Mouse (Mus musculus): ENCODE measurements around the gene Pms2. TPM values are rescaled to one million over a fixed set of nuclear protein-coding genes. Genes with fewer than 3 reads are reported as not detected.

The Pms2 gene
- polyA plus RNA-seq, 1 experiment from 2014 or later: 24.2 TPM

GRCm38 (mm10) chr5:143933414-143933813 is 23.6 kb downstream of the Pms2 start:
- no peak overlapping the region for H3K27ac ChIP-seq (ENCODE audit: poor library complexity, severe bottlenecking)
- H3K9ac ChIP-seq: no peak overlapping the region
- H3K27me3 ChIP-seq (replicated peaks): no peaks in the 10 kb centered on the region
- H3K36me3 ChIP-seq: peaks cover 40% of the 10 kb centered on the region
- no peak overlapping the region for H3K4me3 ChIP-seq
- no peaks in the 10 kb centered on the region for H3K9me3 ChIP-seq (replicated peaks)
- 83% methylated on average over 11 of the region's 11 CpGs for WGBS
- no peak overlapping the region for H3K4me2 ChIP-seq
- no peak for ATAC-seq (ENCODE audit: insufficient number of reproducible peaks, low FRiP score)
- H3K4me1 ChIP-seq (replicated peaks): 0 out of 2 replicates have a peak, but pooled peaks cover 8% of the 10 kb centered on the region

- H3K36me3 ChIP-seq: peaks cover 35% of the 10 kb centered on the region
- H3K27ac ChIP-seq (ENCODE audit: poor library complexity, severe bottlenecking): no peak overlapping the region
- no peak for ATAC-seq (ENCODE audit: insufficient number of reproducible peaks, low FRiP score)
- H3K9me3 ChIP-seq (replicated peaks): no peaks in the 10 kb centered on the region
- no peak overlapping the region for H3K4me2 ChIP-seq
- 76% methylated on average over 1 of the region's 1 CpGs for WGBS
- H3K4me3 ChIP-seq: no peak overlapping the region
- no peak overlapping the region for H3K9ac ChIP-seq
- no peaks in the 10 kb centered on the region for H3K27me3 ChIP-seq (replicated peaks)
- 0 out of 2 replicates have a peak, but pooled peaks cover 8% of the 10 kb centered on the region for H3K4me1 ChIP-seq (replicated peaks)
Observed at GRCm38 (mm10) chr5:143933875-143934274, 24.1 kb downstream of the Pms2 start.

GRCm38 (mm10) chr5:143936156-143936555 is 26.4 kb downstream of the Pms2 start:
- 0 out of 2 replicates have a peak, but pooled peaks cover 8% of the 10 kb centered on the region for H3K4me1 ChIP-seq (replicated peaks)
- no peak overlapping the region for H3K9ac ChIP-seq
- H3K27ac ChIP-seq (ENCODE audit: poor library complexity, severe bottlenecking): no peak overlapping the region
- H3K4me3 ChIP-seq: no peak overlapping the region
- ATAC-seq (ENCODE audit: insufficient number of reproducible peaks, low FRiP score): no peak
- 0 out of 2 replicates have a peak, but pooled peaks cover 3% of the 10 kb centered on the region for H3K9me3 ChIP-seq (replicated peaks)
- no peak overlapping the region for H3K4me2 ChIP-seq
- H3K36me3 ChIP-seq: peaks cover 14% of the 10 kb centered on the region
- H3K27me3 ChIP-seq (replicated peaks): no peaks in the 10 kb centered on the region
- 71% methylated on average over 9 of the region's 9 CpGs for WGBS

GRCm38 (mm10) chr5:143941588-143941987 is 31.8 kb downstream of the Pms2 start:
- no peak overlapping the region for H3K4me2 ChIP-seq
- H3K9me3 ChIP-seq (replicated peaks): peaks cover 9% of the 10 kb centered on the region
- no peak overlapping the region for H3K27ac ChIP-seq (ENCODE audit: poor library complexity, severe bottlenecking)
- no peaks in the 10 kb centered on the region for H3K36me3 ChIP-seq
- H3K27me3 ChIP-seq (replicated peaks): no peaks in the 10 kb centered on the region
- H3K4me3 ChIP-seq: no peak overlapping the region
- no peak overlapping the region for H3K9ac ChIP-seq
- ATAC-seq (ENCODE audit: insufficient number of reproducible peaks, low FRiP score): no peak
- WGBS: 12% methylated on average over 10 of the region's 10 CpGs
- H3K4me1 ChIP-seq (replicated peaks): 0 out of 2 replicates have a peak, but pooled peaks cover 3% of the 10 kb centered on the region

- ATAC-seq (ENCODE audit: insufficient number of reproducible peaks, low FRiP score): no peak
- WGBS: 78% methylated on average over 14 of the region's 14 CpGs
- no peaks in the 10 kb centered on the region for H3K4me1 ChIP-seq (replicated peaks)
- peaks cover 9% of the 10 kb centered on the region for H3K9me3 ChIP-seq (replicated peaks)
- H3K27me3 ChIP-seq (replicated peaks): no peaks in the 10 kb centered on the region
- H3K27ac ChIP-seq (ENCODE audit: poor library complexity, severe bottlenecking): no peak overlapping the region
- no peak overlapping the region for H3K9ac ChIP-seq
- no peak overlapping the region for H3K4me3 ChIP-seq
- H3K36me3 ChIP-seq: no peaks in the 10 kb centered on the region
- H3K4me2 ChIP-seq: no peak overlapping the region
Observed at GRCm38 (mm10) chr5:143943231-143944125, 33.7 kb downstream of the Pms2 start.

- Histone ChIP-seq H3K4me3 (no peak overlapping the region), H3K9me3 (replicated peaks) (peaks cover 6% of the 10 kb centered on the region), H3K27me3 (replicated peaks) (no peaks in the 10 kb centered on the region), H3K4me2 (no peak overlapping the region), H3K9ac (no peak overlapping the region), H3K36me3 (no peaks in the 10 kb centered on the region), H3K27ac (ENCODE audit: poor library complexity, severe bottlenecking) (no peak overlapping the region), H3K4me1 (replicated peaks) (no peaks in the 10 kb centered on the region)
- 79% methylated on average over 12 of the region's 12 CpGs for WGBS
- no peak for ATAC-seq (ENCODE audit: insufficient number of reproducible peaks, low FRiP score)
Observed at GRCm38 (mm10) chr5:143948361-143948760, 38.6 kb downstream of the Pms2 start.

GRCm38 (mm10) chr5:143950016-143950415 is 40.3 kb downstream of the Pms2 start:
- H3K9ac ChIP-seq: no peak overlapping the region
- no peaks in the 10 kb centered on the region for H3K36me3 ChIP-seq
- no peak overlapping the region for H3K4me3 ChIP-seq
- H3K27ac ChIP-seq (ENCODE audit: poor library complexity, severe bottlenecking): no peak overlapping the region
- peaks cover 2% of the 10 kb centered on the region for H3K9me3 ChIP-seq (replicated peaks)
- no peak for ATAC-seq (ENCODE audit: insufficient number of reproducible peaks, low FRiP score)
- 42% methylated on average over 5 of the region's 5 CpGs for WGBS
- no peak overlapping the region for H3K4me2 ChIP-seq
- no peaks in the 10 kb centered on the region for H3K4me1 ChIP-seq (replicated peaks)
- H3K27me3 ChIP-seq (replicated peaks): no peaks in the 10 kb centered on the region

DNA sequence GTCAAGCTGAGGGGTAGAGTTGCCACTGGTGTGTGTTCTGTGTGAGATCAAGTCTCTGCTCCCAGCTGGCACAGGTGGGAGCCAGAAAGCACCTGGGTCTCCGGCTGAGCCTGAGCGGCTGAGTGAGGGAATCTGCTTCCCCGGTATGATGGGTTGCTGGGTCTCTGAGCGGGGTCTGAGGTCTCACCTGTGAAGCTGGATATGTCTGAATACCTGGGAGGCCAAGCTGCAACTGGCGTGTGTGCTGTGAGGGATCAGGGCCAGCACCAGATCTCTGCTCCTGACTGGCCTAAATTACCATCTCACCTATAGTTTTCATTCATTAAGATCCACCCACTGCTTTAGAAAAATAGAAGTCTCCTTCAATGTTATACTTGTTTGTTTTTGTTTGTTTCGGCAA is 47.3 kb downstream of the Pms2 start:
- H3K27me3 ChIP-seq (replicated peaks): no peaks in the 10 kb centered on the region
- H3K4me1 ChIP-seq (replicated peaks): no peaks in the 10 kb centered on the region
- H3K4me2 ChIP-seq: no peak overlapping the region
- no peak overlapping the region for H3K4me3 ChIP-seq
- H3K27ac ChIP-seq (ENCODE audit: poor library complexity, severe bottlenecking): no peak overlapping the region
- peaks cover 10% of the 10 kb centered on the region for H3K9me3 ChIP-seq (replicated peaks)
- no peak for ATAC-seq (ENCODE audit: insufficient number of reproducible peaks, low FRiP score)
- no peaks in the 10 kb centered on the region for H3K36me3 ChIP-seq
- WGBS: 89% methylated on average over 6 of the region's 6 CpGs
- H3K9ac ChIP-seq: no peak overlapping the region

- H3K4me2 ChIP-seq: no peak overlapping the region
- no peaks in the 10 kb centered on the region for H3K36me3 ChIP-seq
- no peaks in the 10 kb centered on the region for H3K27me3 ChIP-seq (replicated peaks)
- H3K9me3 ChIP-seq (replicated peaks): peaks cover 10% of the 10 kb centered on the region
- WGBS: 87% methylated on average over 11 of the region's 11 CpGs
- H3K4me1 ChIP-seq (replicated peaks): no peaks in the 10 kb centered on the region
- no peak overlapping the region for H3K4me3 ChIP-seq
- no peak for ATAC-seq (ENCODE audit: insufficient number of reproducible peaks, low FRiP score)
- no peak overlapping the region for H3K27ac ChIP-seq (ENCODE audit: poor library complexity, severe bottlenecking)
- H3K9ac ChIP-seq: no peak overlapping the region
Observed at GRCm38 (mm10) chr5:143959551-143959950, 49.8 kb downstream of the Pms2 start.

DNA sequence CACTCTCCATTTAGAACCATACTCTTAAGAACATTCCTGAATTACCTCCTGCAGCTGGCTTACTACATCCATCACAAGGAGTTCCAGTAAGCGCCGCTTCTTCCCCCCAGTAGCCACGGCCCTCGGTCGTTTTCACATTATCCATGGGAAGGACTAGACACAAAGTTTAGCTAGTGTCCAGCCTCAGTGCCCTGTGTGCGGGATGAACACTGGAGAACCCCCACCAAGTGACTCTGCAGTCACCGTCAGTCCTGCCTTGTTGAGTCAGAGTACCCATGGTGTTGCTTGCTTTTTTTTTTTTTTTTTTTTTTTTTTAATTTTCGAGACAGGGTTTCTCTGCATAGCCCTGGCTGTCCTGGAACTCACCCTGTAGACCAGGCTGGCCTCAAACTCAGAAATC is 51.4 kb downstream of the Pms2 start:
- Histone ChIP-seq H3K4me2 (no peak overlapping the region), H3K27me3 (replicated peaks) (no peaks in the 10 kb centered on the region), H3K27ac (ENCODE audit: poor library complexity, severe bottlenecking) (no peak overlapping the region), H3K9ac (no peak overlapping the region), H3K4me3 (no peak overlapping the region), H3K36me3 (no peaks in the 10 kb centered on the region), H3K9me3 (replicated peaks) (peaks cover 10% of the 10 kb centered on the region), H3K4me1 (replicated peaks) (no peaks in the 10 kb centered on the region)
- no peak for ATAC-seq (ENCODE audit: insufficient number of reproducible peaks, low FRiP score)
- 84% methylated on average over 8 of the region's 8 CpGs for WGBS

DNA sequence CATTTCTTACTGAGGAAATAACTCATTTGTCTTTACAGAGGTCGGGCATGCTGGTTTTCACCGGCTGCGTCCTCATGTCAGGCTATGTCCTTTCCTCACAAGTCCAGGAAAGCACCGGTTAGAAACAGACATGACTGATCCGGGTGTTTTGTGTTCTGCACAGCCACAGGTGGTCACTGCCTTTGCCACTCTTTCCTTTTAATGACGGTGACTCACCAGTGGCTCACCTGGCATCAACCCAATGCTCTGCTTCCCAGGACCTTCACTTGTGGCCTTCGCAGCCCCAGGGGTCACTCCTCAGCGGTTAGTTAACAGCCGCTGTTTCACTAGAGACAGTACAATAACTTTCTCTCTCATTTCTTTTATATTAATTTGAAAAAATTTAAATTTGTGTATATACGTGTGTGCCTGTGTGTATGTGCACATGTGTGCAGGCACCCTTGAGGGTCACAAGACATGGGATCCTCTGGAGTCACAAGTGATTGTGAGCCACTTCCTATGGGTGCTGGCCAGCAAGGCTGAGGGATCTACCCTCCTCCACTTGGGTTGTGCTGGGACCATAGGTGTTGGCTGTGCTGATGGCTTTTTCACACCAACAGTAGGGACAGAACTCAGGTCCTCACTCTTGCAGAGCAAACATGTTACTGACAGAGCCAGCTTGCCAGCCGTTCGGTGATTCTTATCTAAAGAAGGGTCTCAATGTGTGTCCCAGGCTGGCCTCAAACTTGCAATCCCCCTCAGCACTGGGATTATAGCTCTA is 56.0 kb downstream of the Pms2 start:
- H3K27ac ChIP-seq (ENCODE audit: poor library complexity, severe bottlenecking): no peak overlapping the region
- H3K4me3 ChIP-seq: no peak overlapping the region
- H3K4me1 ChIP-seq (replicated peaks): no peaks in the 10 kb centered on the region
- H3K36me3 ChIP-seq: no peaks in the 10 kb centered on the region
- H3K9me3 ChIP-seq (replicated peaks): no peaks in the 10 kb centered on the region
- no peak overlapping the region for H3K9ac ChIP-seq
- no peaks in the 10 kb centered on the region for H3K27me3 ChIP-seq (replicated peaks)
- ATAC-seq (ENCODE audit: insufficient number of reproducible peaks, low FRiP score): no peak
- WGBS: 81% methylated on average over 12 of the region's 12 CpGs
- no peak overlapping the region for H3K4me2 ChIP-seq
